Mouse (Mus musculus): ENCODE results near the gene Meis2. TPM values are rescaled to one million over a fixed set of nuclear protein-coding genes. Genes with fewer than 3 reads are reported as not detected.

Gene Meis2
- polyA plus RNA-seq, 1 experiment from 2014 or later: 62.7 TPM

GRCm38 (mm10) chr2:115964911-115965310 lies 100.7 kb downstream of the Meis2 start:
- H3K27ac ChIP-seq: no peak overlapping the region
- no peaks in the 10 kb centered on the region for H3K27me3 ChIP-seq (ENCODE audit: insufficient read depth, poor library complexity, severe bottlenecking)
- no peaks in the 10 kb centered on the region for H3K36me3 ChIP-seq
- no peaks in the 10 kb centered on the region for H3K9me3 ChIP-seq
- WGBS: 89% methylated on average over 3 of the region's 3 CpGs
- H3K4me3 ChIP-seq: no peak overlapping the region
- H3K4me1 ChIP-seq: peaks cover 27% of the 10 kb centered on the region
- DNase-seq (ENCODE audit: low spot score): no peak

- Histone ChIP-seq H3K36me3 (no peaks in the 10 kb centered on the region), H3K27me3 (ENCODE audit: insufficient read depth, poor library complexity, severe bottlenecking) (no peaks in the 10 kb centered on the region), H3K4me3 (no peak overlapping the region), H3K27ac (peak overlapping the region; percentile 36; the same call in 1 of the 2 replicates), H3K9me3 (no peaks in the 10 kb centered on the region), H3K4me1 (peaks cover 24% of the 10 kb centered on the region)
- DNase-seq (ENCODE audit: low spot score): no peak
- 22% methylated on average over 5 of the region's 5 CpGs for WGBS
Measured at GRCm38 (mm10) chr2:115963293-115963835, 102.3 kb downstream of the Meis2 start.

GRCm38 (mm10) chr2:115962728-115963127 lies 102.9 kb downstream of the Meis2 start:
- no peak overlapping the region for H3K27ac ChIP-seq
- H3K36me3 ChIP-seq: no peaks in the 10 kb centered on the region
- peak; percentile 82 for DNase-seq (ENCODE audit: low spot score)
- no peak overlapping the region for H3K4me3 ChIP-seq
- H3K27me3 ChIP-seq (ENCODE audit: insufficient read depth, poor library complexity, severe bottlenecking): no peaks in the 10 kb centered on the region
- H3K4me1 ChIP-seq: peaks cover 24% of the 10 kb centered on the region
- no peaks in the 10 kb centered on the region for H3K9me3 ChIP-seq
- 18% methylated on average over 3 of the region's 3 CpGs for WGBS

- Histone ChIP-seq H3K27me3 (ENCODE audit: insufficient read depth, poor library complexity, severe bottlenecking) (no peaks in the 10 kb centered on the region), H3K4me1 (peaks cover 24% of the 10 kb centered on the region), H3K9me3 (no peaks in the 10 kb centered on the region), H3K27ac (no peak overlapping the region), H3K4me3 (no peak overlapping the region), H3K36me3 (no peaks in the 10 kb centered on the region)
- no peak for DNase-seq (ENCODE audit: low spot score)
- WGBS: 72% methylated on average over 2 of the region's 2 CpGs
Measured at GRCm38 (mm10) chr2:115962113-115962512, 103.5 kb downstream of the Meis2 start.

GRCm38 (mm10) chr2:115960615-115961014 lies 105.0 kb downstream of the Meis2 start:
- H3K9me3 ChIP-seq: no peaks in the 10 kb centered on the region
- H3K27me3 ChIP-seq (ENCODE audit: insufficient read depth, poor library complexity, severe bottlenecking): no peaks in the 10 kb centered on the region
- H3K4me3 ChIP-seq: no peak overlapping the region
- 89% methylated on average over 7 of the region's 7 CpGs for WGBS
- H3K36me3 ChIP-seq: no peaks in the 10 kb centered on the region
- peaks cover 24% of the 10 kb centered on the region for H3K4me1 ChIP-seq
- H3K27ac ChIP-seq: no peak overlapping the region
- no peak for DNase-seq (ENCODE audit: low spot score)

GRCm38 (mm10) chr2:115956786-115957185 lies 108.9 kb downstream of the Meis2 start:
- WGBS: 69% methylated on average over 2 of the region's 2 CpGs

GRCm38 (mm10) chr2:115950645-115951044 lies 115.0 kb downstream of the Meis2 start:
- Histone ChIP-seq H3K36me3 (peaks cover 17% of the 10 kb centered on the region; the same call in 1 of the 2 replicates), H3K4me1 (peaks cover 33% of the 10 kb centered on the region), H3K27me3 (ENCODE audit: insufficient read depth, poor library complexity, severe bottlenecking) (no peaks in the 10 kb centered on the region), H3K9me3 (no peaks in the 10 kb centered on the region), H3K27ac (no peak overlapping the region), H3K4me3 (no peak overlapping the region)
- DNase-seq (ENCODE audit: low spot score): no peak
- 60% methylated on average over 3 of the region's 3 CpGs for WGBS

More at GRCm38 (mm10) chr2:115956786-115957185, 108.9 kb downstream of the Meis2 start:
- no peak overlapping the region for H3K27ac ChIP-seq
- no peak for DNase-seq (ENCODE audit: low spot score)
- H3K36me3 ChIP-seq: peaks cover 8% of the 10 kb centered on the region; the same call in 1 of the 2 replicates
- H3K4me3 ChIP-seq: no peak overlapping the region
- H3K9me3 ChIP-seq: no peaks in the 10 kb centered on the region
- H3K27me3 ChIP-seq (ENCODE audit: insufficient read depth, poor library complexity, severe bottlenecking): no peaks in the 10 kb centered on the region
- H3K4me1 ChIP-seq: no peaks in the 10 kb centered on the region

GRCm38 (mm10) chr2:115948630-115949426 lies 116.8 kb downstream of the Meis2 start:
- peaks cover 33% of the 10 kb centered on the region for H3K4me1 ChIP-seq
- WGBS: 62% methylated on average over 7 of the region's 7 CpGs
- H3K9me3 ChIP-seq: no peaks in the 10 kb centered on the region
- H3K4me3 ChIP-seq: no peak overlapping the region
- peaks cover 28% of the 10 kb centered on the region; the same call in 1 of the 2 replicates for H3K36me3 ChIP-seq
- H3K27me3 ChIP-seq (ENCODE audit: insufficient read depth, poor library complexity, severe bottlenecking): no peaks in the 10 kb centered on the region
- H3K27ac ChIP-seq: no peak overlapping the region
- DNase-seq (ENCODE audit: low spot score): no peak

GRCm38 (mm10) chr2:115947714-115948226 lies 117.9 kb downstream of the Meis2 start:
- Histone ChIP-seq H3K4me3 (no peak overlapping the region), H3K27me3 (ENCODE audit: insufficient read depth, poor library complexity, severe bottlenecking) (no peaks in the 10 kb centered on the region), H3K36me3 (peaks cover 23% of the 10 kb centered on the region; the same call in 1 of the 2 replicates), H3K9me3 (no peaks in the 10 kb centered on the region), H3K27ac (no peak overlapping the region), H3K4me1 (peaks cover 33% of the 10 kb centered on the region)
- DNase-seq (ENCODE audit: low spot score): no peak
- 28% methylated on average over 7 of the region's 7 CpGs for WGBS

GRCm38 (mm10) chr2:115943044-115943443 lies 122.6 kb downstream of the Meis2 start:
- DNase-seq (ENCODE audit: low spot score): no peak
- peaks cover 5% of the 10 kb centered on the region for H3K4me1 ChIP-seq
- WGBS: 88% methylated on average over 8 of the region's 8 CpGs
- no peak overlapping the region for H3K4me3 ChIP-seq
- no peaks in the 10 kb centered on the region for H3K9me3 ChIP-seq
- H3K27me3 ChIP-seq (ENCODE audit: insufficient read depth, poor library complexity, severe bottlenecking): no peaks in the 10 kb centered on the region
- H3K36me3 ChIP-seq: peaks cover 18% of the 10 kb centered on the region; the same call in 1 of the 2 replicates
- H3K27ac ChIP-seq: no peak overlapping the region

GRCm38 (mm10) chr2:115939849-115940248 lies 125.8 kb downstream of the Meis2 start:
- WGBS: 90% methylated on average over 5 of the region's 5 CpGs
- peaks cover 8% of the 10 kb centered on the region; the same call in 1 of the 2 replicates for H3K4me1 ChIP-seq
- H3K4me3 ChIP-seq: no peak overlapping the region
- H3K27ac ChIP-seq: no peak overlapping the region
- H3K27me3 ChIP-seq (ENCODE audit: insufficient read depth, poor library complexity, severe bottlenecking): no peaks in the 10 kb centered on the region
- H3K9me3 ChIP-seq: no peaks in the 10 kb centered on the region
- no peak for DNase-seq (ENCODE audit: low spot score)
- H3K36me3 ChIP-seq: peaks cover 7% of the 10 kb centered on the region; the same call in 1 of the 2 replicates

- Histone ChIP-seq H3K27ac (no peak overlapping the region), H3K27me3 (ENCODE audit: insufficient read depth, poor library complexity, severe bottlenecking) (no peaks in the 10 kb centered on the region), H3K36me3 (0 out of 2 replicates have a peak, but pooled peaks cover 5% of the 10 kb centered on the region), H3K9me3 (no peaks in the 10 kb centered on the region), H3K4me1 (peaks cover 8% of the 10 kb centered on the region; the same call in 1 of the 2 replicates), H3K4me3 (no peak overlapping the region)
- DNase-seq (ENCODE audit: low spot score): no peak
- 85% methylated on average over 8 of the region's 8 CpGs for WGBS
Measured at GRCm38 (mm10) chr2:115938926-115939563, 126.6 kb downstream of the Meis2 start.
